Mouse (Mus musculus) liver, postnatal 0 days (tissue): ENCODE results near the gene Rngtt.

Experiments used
- CTCF ChIP-seq: sonication (generic); IDR thresholded peaks from 2 replicates; pipeline ENCODE4 v1.5.1; 2016; ENCODE audit warnings: antibody characterized with exemption, low read depth
- EP300 ChIP-seq: IDR thresholded peaks from 2 replicates; pipeline ENCODE4 v1.6.1; 2016; ENCODE audit warnings: antibody characterized with exemption, low read depth, mild to moderate bottlenecking

- no peak for TF ChIP-seq CTCF
- no peak for TF ChIP-seq EP300
Measured at GRCm38 (mm10) chr4:33547315-33547929, 237.3 kb downstream of the Rngtt start.
